Mouse (Mus musculus) hindbrain, embryonic 14.5 days (tissue): ENCODE results near the gene Med13l. TPM values are rescaled to one million over a fixed set of nuclear protein-coding genes. Genes with fewer than 3 reads are reported as not detected.

Experiments
- ATAC-seq: fragments of 200-750 bp; cut with Nextera tagmentation; 2 replicates; pipeline ENCODE4 v1.8.0; 2017; ENCODE audit warnings: moderate number of reproducible peaks, mild to moderate bottlenecking, moderate TSS enrichment, moderate library complexity; ENCODE audit not compliant: low FRiP score
- DNase-seq: peaks from one replicate; pipeline ENCODE4 v3.0.0-alpha.2; 2015; ENCODE audit warnings: low spot score
- H3K27ac ChIP-seq: fragments of 300-500 bp; sonication (generic); 2 replicates; pipeline ENCODE4 v1.5.1; 2014; ENCODE audit warnings: mild to moderate bottlenecking, moderate library complexity
- H3K27me3 ChIP-seq: fragments of 300-500 bp; sonication (generic); 2 replicates; pipeline ENCODE4 v1.6.1; 2014; ENCODE audit warnings: mild to moderate bottlenecking, low read length, mixed read lengths; ENCODE audit not compliant: control insufficient read depth, insufficient read depth
- H3K36me3 ChIP-seq: fragments of 300-500 bp; sonication (generic); replicated peaks from 2 replicates; pipeline ENCODE4 v1.6.1; 2014; ENCODE audit not compliant: control insufficient read depth, insufficient read depth
- H3K4me1 ChIP-seq: fragments of 300-500 bp; sonication (generic); replicated peaks from 2 replicates; pipeline ENCODE4 v1.6.1; 2014; ENCODE audit warnings: antibody characterized with exemption, low read length, mixed read lengths; ENCODE audit not compliant: control insufficient read depth, insufficient read depth
- H3K4me2 ChIP-seq: fragments of 300-500 bp; sonication (generic); replicated peaks from 2 replicates; pipeline ENCODE4 v1.6.1; 2014; ENCODE audit warnings: mild to moderate bottlenecking, moderate library complexity
- H3K4me3 ChIP-seq: fragments of 300-500 bp; sonication (generic); replicated peaks from 2 replicates; pipeline ENCODE4 v1.5.1; 2014; ENCODE audit warnings: mild to moderate bottlenecking, low read length
- H3K9ac ChIP-seq: fragments of 300-500 bp; sonication (generic); 2 replicates; pipeline ENCODE4 v1.6.1; 2014
- H3K9me3 ChIP-seq: fragments of 300-500 bp; sonication (generic); 2 replicates; pipeline ENCODE4 v1.6.1; 2016; ENCODE audit warnings: low read length; ENCODE audit not compliant: control insufficient read depth
- WGBS: fragments of 180-500 bp; shearing (Covaris S2); extraction: QIAGEN DNeasy Blood & Tissue Kit; methylation state at CpG from one replicate; pipeline ENCODE4 v1.1.7; 2014; 5-methylcytosine and 5-hydroxymethylcytosine counted together
- polyA plus RNA-seq: library from polyadenylated mRNA; unstranded; fragments of >200 nt; fragmentation: Nextera tagmentation; extraction: Ambion mirVana; gene quantifications from 2 replicates; pipeline ENCODE4 v1.2.1, GENCODE M21; 2014

Gene Med13l
- polyA plus RNA-seq, 1 experiment from 2014 or later: 18.0 TPM

GRCm38 (mm10) chr5:118614116-118614515 lies 53.6 kb downstream of the Med13l start:
- Histone ChIP-seq H3K36me3 (no peaks in the 10 kb centered on the region), H3K9ac (no peak overlapping the region), H3K4me3 (no peak overlapping the region), H3K27me3 (no peaks in the 10 kb centered on the region), H3K9me3 (no peaks in the 10 kb centered on the region), H3K27ac (0 out of 2 replicates have a peak overlapping the region, but pooled peaks have one; percentile 48), H3K4me1 (peaks cover 36% of the 10 kb centered on the region), H3K4me2 (no peak overlapping the region)
- DNase-seq (no peak), ATAC-seq (no peak)
- WGBS: 54% methylated on average over 8 of the region's 8 CpGs

- H3K9ac ChIP-seq: no peak overlapping the region
- no peak overlapping the region for H3K4me3 ChIP-seq
- H3K27ac ChIP-seq: no peak overlapping the region
- ATAC-seq: no peak
- WGBS: 75% methylated on average over 2 of the region's 2 CpGs
- no peak overlapping the region for H3K4me2 ChIP-seq
- H3K9me3 ChIP-seq: no peaks in the 10 kb centered on the region
- no peaks in the 10 kb centered on the region for H3K27me3 ChIP-seq
- no peaks in the 10 kb centered on the region for H3K36me3 ChIP-seq
- H3K4me1 ChIP-seq: peaks cover 41% of the 10 kb centered on the region
- no peak for DNase-seq
Observed at GRCm38 (mm10) chr5:118614571-118614981, 54.1 kb downstream of the Med13l start.

GRCm38 (mm10) chr5:118618963-118619610 lies 58.6 kb downstream of the Med13l start:
- peaks cover 39% of the 10 kb centered on the region for H3K4me1 ChIP-seq
- H3K9ac ChIP-seq: 0 out of 2 replicates have a peak overlapping the region, but pooled peaks have one; percentile 37
- WGBS: 16% methylated on average over 12 of the region's 12 CpGs
- peak overlapping the region; percentile 23 for H3K4me2 ChIP-seq
- H3K4me3 ChIP-seq: no peak overlapping the region
- no peak for DNase-seq
- H3K36me3 ChIP-seq: no peaks in the 10 kb centered on the region
- H3K27ac ChIP-seq: peak overlapping the region; percentile 26
- ATAC-seq: no peak
- no peaks in the 10 kb centered on the region for H3K27me3 ChIP-seq
- no peaks in the 10 kb centered on the region for H3K9me3 ChIP-seq

- peaks cover 39% of the 10 kb centered on the region for H3K4me1 ChIP-seq
- 35% methylated on average over 7 of the region's 7 CpGs for WGBS
- no peak for DNase-seq
- no peaks in the 10 kb centered on the region for H3K36me3 ChIP-seq
- no peaks in the 10 kb centered on the region for H3K27me3 ChIP-seq
- no peaks in the 10 kb centered on the region for H3K9me3 ChIP-seq
- no peak overlapping the region for H3K4me2 ChIP-seq
- H3K4me3 ChIP-seq: no peak overlapping the region
- H3K27ac ChIP-seq: 0 out of 2 replicates have a peak overlapping the region, but pooled peaks have one; percentile 28
- H3K9ac ChIP-seq: no peak overlapping the region
- peak; percentile 53; the same call in 1 of the 2 replicates for ATAC-seq
Observed at GRCm38 (mm10) chr5:118619801-118620200, 59.3 kb downstream of the Med13l start.

- 79% methylated on average over 7 of the region's 7 CpGs for WGBS
- Histone ChIP-seq H3K9ac (no peak overlapping the region), H3K4me1 (peaks cover 39% of the 10 kb centered on the region), H3K9me3 (no peaks in the 10 kb centered on the region), H3K27me3 (no peaks in the 10 kb centered on the region), H3K4me3 (no peak overlapping the region), H3K4me2 (no peak overlapping the region), H3K27ac (no peak overlapping the region), H3K36me3 (no peaks in the 10 kb centered on the region)
- DNase-seq (no peak), ATAC-seq (no peak; the same call in 1 of the 2 replicates)
Observed at GRCm38 (mm10) chr5:118620330-118620910, 59.9 kb downstream of the Med13l start.

GRCm38 (mm10) chr5:118621877-118622276 lies 61.4 kb downstream of the Med13l start:
- no peak overlapping the region for H3K27ac ChIP-seq
- no peak overlapping the region for H3K9ac ChIP-seq
- H3K27me3 ChIP-seq: no peaks in the 10 kb centered on the region
- no peaks in the 10 kb centered on the region for H3K9me3 ChIP-seq
- WGBS: 79% methylated on average over 4 of the region's 4 CpGs
- no peak overlapping the region for H3K4me3 ChIP-seq
- DNase-seq: no peak
- ATAC-seq: no peak
- H3K4me1 ChIP-seq: peaks cover 39% of the 10 kb centered on the region
- H3K4me2 ChIP-seq: no peak overlapping the region
- no peaks in the 10 kb centered on the region for H3K36me3 ChIP-seq

DNA sequence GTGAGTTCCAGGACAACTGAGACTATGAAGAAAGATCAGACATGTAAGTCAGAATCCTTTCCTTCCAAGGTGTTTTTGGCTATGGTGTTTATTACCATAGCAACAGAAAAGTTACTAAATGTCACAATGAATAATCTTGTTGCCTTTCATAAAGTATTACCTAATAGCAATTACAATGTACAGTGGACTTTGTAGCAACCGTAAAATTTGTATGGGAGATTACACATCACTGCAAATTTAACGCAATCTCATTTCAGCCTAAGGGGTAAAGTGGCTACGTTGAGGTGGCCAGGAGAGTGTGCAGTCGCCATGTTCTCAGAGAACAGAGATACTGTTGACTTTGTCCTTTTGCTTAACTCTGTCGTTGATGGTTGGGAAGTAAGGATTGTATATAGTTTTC lies 61.9 kb downstream of the Med13l start:
- no peaks in the 10 kb centered on the region for H3K27me3 ChIP-seq
- no peak for DNase-seq
- H3K9me3 ChIP-seq: no peaks in the 10 kb centered on the region
- no peak overlapping the region for H3K4me3 ChIP-seq
- no peak overlapping the region for H3K4me2 ChIP-seq
- no peak overlapping the region for H3K9ac ChIP-seq
- H3K27ac ChIP-seq: no peak overlapping the region
- no peaks in the 10 kb centered on the region for H3K36me3 ChIP-seq
- 89% methylated on average over 5 of the region's 5 CpGs for WGBS
- H3K4me1 ChIP-seq: peaks cover 37% of the 10 kb centered on the region
- no peak for ATAC-seq

- no peak overlapping the region for H3K4me3 ChIP-seq
- no peaks in the 10 kb centered on the region for H3K27me3 ChIP-seq
- no peaks in the 10 kb centered on the region for H3K36me3 ChIP-seq
- peaks cover 24% of the 10 kb centered on the region for H3K4me1 ChIP-seq
- ATAC-seq (no peak), DNase-seq (no peak)
- no peak overlapping the region for H3K27ac ChIP-seq
- 70% methylated on average over 5 of the region's 5 CpGs for WGBS
- no peak overlapping the region for H3K9ac ChIP-seq
- H3K4me2 ChIP-seq: no peak overlapping the region
- no peaks in the 10 kb centered on the region for H3K9me3 ChIP-seq
Observed at GRCm38 (mm10) chr5:118623797-118624196, 63.3 kb downstream of the Med13l start.

DNA sequence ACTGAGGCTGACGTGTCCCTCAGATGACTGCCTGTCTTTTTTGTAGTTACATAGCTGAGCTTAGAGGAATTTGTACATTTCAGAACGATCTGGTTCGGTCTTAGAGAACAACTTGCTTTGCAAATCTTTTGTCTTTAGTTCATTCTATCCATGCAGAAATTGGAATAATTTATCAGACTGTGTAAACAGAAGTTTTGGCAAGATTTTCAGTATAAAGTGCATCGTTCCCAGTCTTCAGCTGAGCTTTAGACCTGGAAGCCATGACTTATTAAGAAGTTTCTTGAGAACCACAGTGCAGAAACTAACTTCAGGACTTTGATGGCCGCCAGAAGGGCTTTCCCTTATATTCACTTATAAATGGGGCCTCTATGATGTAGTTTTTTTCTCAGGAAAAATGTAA lies 67.2 kb downstream of the Med13l start:
- Histone ChIP-seq H3K27me3 (no peaks in the 10 kb centered on the region), H3K4me1 (peaks cover 4% of the 10 kb centered on the region; the same call in 1 of the 2 replicates), H3K27ac (no peak overlapping the region), H3K9me3 (no peaks in the 10 kb centered on the region), H3K4me3 (no peak overlapping the region), H3K4me2 (no peak overlapping the region), H3K9ac (no peak overlapping the region), H3K36me3 (no peaks in the 10 kb centered on the region)
- no peak for ATAC-seq
- 92% methylated on average over 5 of the region's 5 CpGs for WGBS
- DNase-seq: no peak
